Mouse (Mus musculus) G1E-ER4 (cell line): ENCODE results near the gene Atp2a2. TPM values are rescaled to one million over a fixed set of nuclear protein-coding genes. Genes with fewer than 3 reads are reported as not detected.

Source experiments
- GATA1 ChIP-seq: IDR thresholded peaks from one replicate; pipeline ENCODE4 v1.8.0; 2012; ENCODE audit warnings: low read length, inconsistent platforms
- polyA plus RNA-seq: library from polyadenylated mRNA; stranded (reverse); fragments of >175 nt; gene quantifications from 2 replicates; pipeline ENCODE4 v1.2.3, GENCODE M21; 2012

Atp2a2 gene
- polyA plus RNA-seq, result 43.2 and 53.5 TPM in 2 replicates

DNA sequence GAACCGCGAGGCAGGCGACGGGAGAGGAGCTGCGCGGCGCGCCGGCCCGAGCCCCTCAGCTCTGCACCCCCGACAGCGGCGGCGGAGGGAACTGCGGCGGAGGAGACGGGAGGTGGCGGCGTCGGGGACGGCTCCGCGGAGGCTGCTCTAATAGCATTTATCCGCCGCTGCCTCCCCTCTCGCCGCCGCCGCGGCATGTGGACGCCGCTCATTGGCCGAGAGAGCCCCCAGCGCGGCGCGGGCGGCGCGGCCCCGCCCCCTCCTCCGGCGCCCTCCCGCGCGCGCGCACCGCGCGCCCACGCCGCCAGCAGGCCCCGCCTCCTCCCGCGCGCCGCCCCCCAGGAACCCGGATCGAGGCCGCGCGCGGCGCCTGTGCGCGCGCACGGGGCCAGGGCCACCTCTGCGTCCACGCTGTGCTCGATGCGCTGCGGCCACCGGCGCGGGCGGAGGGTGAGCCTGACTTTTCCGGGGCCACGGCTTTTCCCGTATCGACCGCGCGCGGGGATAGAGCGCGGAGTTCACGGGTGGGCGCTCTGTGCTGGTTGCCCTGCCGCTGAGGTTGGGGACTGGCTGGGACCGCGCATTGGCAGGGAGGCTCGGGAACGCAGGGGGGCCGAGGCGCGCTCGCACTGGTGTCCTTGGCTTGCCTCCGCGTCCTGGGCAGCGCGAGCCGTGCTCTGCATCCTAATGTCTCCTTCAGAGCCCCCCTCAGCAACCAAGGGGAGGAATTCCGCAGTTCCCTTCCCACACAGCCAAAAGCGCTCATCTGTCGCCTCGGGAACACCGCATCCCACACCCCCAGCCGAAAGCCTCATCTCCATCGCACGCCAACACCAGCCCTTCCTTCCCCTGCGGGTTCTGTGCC, at the start of gene Atp2a2:
Atp2a2 (minus strand) TSS at position 149 of the 865 bp plus-strand sequence.
- no peak for TF ChIP-seq GATA1

DNA sequence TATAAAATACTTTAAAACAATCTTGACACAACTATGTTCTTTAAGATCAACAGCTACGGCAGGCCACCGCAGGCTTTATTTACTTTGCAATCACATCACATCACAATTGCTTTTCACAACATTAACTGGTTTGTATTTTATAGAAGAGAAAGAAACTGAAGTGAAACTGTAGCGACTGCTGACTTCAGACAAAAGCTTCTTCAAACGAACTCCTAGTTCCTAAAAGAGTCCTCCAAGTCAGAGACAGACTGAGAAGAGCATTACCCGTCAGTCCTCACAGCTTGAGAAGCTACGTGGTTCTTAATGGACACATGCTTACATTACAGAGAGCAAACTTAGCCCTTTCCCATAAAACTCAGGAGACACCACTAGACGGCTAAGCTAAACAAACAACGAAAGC, 48.4 kb upstream of the Atp2a2 start:
- no peak for TF ChIP-seq GATA1

DNA sequence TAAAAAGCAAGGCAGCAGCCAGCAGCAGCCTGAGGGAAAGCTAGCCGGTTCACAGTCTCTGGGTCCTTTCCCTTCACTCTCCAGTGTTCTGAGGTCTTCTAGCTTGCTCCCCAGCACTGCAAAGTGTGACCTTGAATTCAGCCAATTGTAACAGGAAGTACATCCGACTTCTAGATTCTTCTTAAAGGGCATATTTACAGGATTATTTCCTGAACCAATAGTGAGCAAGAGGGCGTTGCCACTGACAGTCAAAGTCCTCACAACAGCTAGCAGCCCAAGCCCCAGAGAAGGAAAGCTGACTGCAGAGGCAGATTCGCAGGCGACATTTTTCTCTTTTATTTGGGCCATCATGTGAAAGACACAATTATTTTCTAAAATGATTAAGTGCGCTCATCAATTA, 46.6 kb upstream of the Atp2a2 start:
- TF ChIP-seq GATA1, result no peak

DNA sequence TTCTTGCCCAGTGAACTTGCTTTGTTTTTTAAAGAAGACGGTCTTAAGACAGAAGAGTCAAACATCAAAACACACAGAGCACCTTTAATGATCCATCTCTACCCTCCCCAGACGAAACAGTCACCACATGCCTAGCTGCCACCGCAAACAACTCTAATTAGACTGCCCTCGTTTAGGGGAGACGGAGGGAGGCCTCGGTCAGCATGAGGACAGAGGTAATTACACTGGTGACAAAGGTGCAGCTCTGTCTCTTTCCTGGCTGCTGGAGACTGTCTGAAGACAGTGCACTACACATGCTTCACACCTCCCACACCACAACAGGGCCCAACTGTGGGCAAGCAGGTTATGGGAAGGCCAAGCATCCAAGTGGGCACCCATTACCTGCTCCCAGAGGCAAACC, 45.8 kb upstream of the Atp2a2 start:
- TF ChIP-seq GATA1, result no peak

DNA sequence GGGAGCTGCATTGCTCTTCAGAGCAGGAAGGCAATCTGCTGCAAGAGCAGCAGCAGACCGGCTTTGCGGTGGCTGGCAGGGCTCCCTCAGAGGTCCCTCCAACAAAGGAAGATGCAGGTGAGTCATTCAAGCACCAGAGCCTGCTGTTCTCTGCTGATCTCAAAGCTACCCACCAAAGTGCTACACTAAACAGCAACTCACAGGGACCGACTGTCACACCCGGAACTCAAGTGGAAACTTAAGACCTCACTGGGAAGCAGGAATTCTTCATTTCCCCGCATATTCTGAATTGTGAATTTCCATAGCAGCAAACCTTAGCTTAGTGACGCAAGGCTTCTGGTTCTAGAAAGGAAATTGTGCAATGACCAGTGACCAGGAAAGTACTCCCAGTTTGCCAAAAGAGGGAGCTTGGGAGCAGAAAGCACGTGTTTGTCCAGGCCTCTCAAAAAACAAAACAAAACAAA, 45.3 kb upstream of the Atp2a2 start:
- TF ChIP-seq GATA1, result no peak

DNA sequence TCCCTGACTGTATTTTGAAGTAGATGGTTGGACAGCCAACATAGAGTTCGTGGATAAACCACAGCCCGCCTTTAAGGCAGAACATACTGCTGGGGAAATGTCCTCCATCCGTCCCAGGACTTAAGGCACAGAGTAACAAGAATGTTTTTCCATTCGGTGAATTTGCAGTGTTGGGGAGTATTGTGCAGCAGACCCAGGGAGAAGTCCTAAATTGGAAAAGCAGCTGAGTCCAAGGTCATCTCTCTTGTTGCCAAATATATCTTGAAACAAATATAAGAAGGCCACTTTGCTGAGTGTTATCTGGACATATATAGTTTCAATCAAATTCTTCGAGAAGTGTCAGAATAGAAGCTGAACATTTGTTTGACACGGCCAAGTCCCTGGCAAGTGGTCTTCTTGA, 41.4 kb upstream of the Atp2a2 start:
- no peak for TF ChIP-seq GATA1

DNA sequence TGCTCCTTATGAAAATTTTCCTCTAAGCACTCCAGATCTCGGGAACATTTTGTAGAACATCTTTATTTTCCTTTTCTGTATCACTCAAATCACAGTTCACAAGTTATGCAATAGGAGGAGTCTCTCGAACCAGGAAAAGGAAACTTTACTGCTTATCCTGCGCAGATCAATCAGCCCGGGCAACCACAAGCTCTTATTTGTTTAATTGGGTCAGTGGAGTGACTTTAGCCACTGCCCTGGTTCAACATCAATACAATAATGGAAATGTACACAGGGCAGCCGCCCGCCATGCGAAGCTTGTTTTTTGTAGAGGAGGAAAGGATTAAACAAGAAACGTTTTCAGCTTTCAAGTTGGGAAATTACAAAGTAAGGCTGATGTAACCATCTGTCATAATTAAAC, 39.8 kb upstream of the Atp2a2 start:
- TF ChIP-seq GATA1, result no peak

DNA sequence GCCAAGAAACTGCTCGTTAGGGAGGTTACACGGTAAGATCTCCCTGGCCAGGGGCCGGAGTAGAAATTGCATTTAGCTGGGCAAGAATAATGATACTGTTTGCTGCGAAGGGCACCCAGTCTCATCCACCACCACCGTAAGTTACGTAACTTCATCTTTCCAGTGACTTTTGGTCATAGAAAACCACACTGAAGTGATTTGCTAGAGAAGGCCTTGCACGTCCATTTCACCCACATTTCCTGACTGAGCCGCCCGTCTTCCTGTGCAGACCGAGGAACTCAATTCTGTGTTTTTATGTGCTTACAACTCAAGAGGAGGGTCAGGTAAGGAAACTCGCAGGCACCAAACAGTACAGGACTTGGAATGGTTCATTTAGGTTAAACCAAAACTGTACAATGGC, 36.1 kb upstream of the Atp2a2 start:
- TF ChIP-seq GATA1, result no peak

DNA sequence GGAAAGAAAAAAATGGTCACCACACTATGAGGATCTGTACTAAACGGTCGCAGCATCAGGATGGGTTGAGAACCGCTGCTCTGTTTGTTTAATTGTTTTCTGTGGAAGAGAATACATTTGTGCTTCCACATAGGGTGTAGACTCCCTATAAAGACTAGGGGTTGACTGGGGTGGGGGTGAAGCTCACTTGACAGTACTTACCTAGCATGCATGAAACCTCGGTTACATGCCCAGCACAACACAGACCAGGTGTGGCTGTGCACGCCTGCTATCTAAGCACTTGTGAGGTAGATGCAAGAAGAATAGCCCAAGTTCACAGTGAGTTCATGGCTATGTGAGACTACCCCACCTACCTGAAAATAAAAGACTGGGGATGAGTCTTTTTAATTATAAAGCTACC, 35.6 kb upstream of the Atp2a2 start:
- TF ChIP-seq GATA1, result no peak

DNA sequence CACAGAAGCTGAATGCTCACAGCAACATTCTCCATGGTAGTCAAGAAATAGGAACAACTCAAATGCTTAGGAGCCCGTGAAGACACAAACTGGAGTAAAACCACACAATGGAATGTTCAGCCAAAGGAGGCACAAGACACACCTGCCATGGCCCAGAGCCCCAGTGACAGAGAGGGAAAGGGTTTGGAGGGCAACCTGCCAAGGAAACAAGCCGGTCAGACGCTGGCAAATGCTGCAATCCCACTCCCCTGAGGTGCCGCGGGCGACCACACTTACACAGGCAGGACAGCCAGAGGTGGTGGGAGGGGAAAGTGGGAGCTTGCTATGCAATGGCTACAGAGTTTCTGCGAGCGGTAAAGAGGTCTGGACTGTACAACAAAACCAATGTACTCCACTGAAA, 31.9 kb upstream of the Atp2a2 start:
- TF ChIP-seq GATA1, result no peak

DNA sequence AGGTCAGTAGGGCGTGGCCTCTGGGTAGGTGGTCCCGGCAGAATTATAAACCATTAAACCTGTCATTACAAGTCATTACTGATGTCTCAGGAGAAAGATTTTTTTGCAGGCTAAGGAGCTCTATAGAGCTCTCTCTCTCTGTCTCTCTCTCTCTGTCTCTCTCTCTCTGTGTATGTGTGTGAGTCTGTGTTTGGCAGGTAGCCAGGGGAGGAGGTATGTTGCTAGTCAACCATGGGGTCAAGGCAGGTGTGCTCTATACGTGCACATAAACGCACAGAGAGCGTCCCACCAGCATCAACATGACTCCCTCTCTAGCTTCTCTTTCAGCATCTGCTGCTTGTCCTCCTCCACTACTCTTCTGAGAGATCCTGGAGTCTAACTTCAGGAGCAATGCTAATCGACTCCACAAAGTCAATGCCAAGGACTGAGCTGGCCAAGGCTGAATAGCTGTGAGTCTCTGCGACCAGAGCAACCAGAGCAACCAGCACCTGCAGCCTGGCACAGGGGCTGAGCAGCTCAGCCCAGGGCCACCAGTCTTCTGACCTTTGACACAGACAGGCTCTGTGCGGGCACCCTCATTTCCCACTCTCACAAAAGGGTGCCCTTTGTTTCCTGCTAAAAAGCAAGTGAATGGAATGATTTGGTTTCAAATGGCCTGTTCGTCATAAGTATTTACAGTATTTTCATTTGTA, 28.0 kb upstream of the Atp2a2 start:
- TF ChIP-seq GATA1, result no peak

DNA sequence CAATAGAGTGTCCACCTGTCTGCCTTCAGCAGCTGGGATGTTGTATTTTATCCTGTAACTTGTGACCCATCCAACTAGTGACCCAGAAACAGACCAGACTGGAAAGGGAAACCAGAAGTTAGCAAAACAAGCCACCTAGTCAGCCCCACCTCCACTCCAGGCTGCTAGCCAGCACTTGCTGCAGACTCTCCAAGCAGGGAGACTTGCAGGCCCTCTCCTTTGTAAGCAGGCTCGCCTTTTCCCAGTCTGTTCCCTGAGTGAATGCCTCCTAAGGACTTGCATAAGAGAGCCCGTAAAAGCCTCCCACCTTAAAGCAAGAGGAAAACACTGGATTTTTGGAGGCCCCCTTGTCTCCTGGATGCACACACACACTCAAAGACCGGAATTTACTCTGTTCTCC, 27.3 kb upstream of the Atp2a2 start:
- no peak for TF ChIP-seq GATA1

DNA sequence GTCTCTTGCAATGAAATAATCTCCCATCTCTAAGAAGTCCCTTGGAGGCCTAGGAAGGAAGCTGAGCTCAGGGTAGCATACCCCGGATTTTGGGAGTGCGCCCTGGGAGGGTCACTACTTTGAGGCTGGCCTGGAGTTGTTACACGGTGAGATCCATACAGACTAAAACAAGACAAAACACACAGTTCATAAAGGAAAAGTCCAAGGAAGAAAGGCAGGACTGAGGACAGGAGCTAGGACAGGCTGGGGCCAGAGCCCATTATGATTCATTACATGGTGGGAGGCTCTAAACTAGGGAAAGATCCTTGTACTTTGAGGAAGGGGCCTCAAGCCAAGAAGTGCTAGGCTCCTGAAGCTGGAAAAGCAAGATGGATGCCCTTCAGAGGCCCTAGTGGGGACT, 26.6 kb upstream of the Atp2a2 start:
- TF ChIP-seq GATA1, result no peak

DNA sequence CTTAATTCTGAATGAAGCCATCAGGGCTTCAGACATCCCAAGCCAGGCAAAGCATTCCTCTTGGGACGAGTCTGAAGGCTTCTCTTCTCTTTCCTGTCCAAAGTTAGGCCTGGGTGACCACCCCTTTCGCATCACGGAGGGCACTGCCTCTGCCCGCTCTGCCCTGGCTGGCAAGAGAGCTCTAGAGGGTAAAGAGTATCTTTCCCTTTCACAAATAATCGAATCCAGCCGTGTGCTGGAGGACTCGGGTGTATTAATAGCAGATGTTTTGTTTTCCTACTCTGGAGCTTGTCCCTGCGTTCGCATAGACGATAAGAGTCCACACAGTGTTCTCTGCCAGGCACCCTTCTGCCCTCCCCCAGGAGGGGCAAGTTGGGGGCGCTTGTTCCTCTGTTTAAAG, 25.7 kb upstream of the Atp2a2 start:
- TF ChIP-seq GATA1, result no peak

DNA sequence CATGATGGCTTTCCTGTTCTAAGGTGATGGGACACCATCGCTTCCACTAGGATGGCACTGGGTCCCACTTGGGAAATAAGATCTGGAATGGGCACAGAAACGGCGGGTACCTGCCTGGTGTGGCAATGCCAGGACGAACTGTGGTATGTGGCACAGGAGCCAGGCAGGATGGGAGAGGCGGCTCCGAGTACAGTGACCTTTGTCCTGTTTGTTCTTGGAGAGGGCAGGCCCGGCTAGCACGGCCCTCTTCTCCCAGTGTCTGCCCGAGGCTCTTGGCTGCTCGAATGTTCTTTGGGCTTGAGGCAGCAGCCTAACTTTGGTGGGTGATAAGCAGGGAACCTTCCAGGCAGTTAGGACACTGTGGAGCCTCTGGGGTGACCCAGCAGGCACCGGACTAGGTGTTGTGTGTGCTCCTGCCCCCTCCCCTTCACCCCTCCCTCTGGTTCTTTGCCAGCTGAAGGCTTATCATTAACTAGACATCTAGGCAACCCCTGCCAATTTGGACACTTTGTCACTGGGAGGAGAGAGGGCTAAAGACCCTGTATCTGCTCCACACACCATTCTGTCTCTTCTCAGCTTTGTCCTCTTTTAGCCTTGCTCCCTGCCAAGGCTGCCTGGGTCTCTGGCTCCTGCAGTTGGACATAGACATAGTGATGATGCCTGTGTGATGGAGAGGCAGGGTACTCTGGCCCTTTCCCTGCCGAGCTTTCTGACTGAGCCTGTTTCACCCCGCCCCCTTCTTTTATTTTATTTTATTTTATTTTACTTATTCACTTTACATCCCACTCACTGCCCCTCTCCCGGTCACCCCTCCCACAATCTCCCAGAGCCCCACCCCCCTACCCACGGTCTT, 25.1 kb upstream of the Atp2a2 start:
- TF ChIP-seq GATA1, result no peak

DNA sequence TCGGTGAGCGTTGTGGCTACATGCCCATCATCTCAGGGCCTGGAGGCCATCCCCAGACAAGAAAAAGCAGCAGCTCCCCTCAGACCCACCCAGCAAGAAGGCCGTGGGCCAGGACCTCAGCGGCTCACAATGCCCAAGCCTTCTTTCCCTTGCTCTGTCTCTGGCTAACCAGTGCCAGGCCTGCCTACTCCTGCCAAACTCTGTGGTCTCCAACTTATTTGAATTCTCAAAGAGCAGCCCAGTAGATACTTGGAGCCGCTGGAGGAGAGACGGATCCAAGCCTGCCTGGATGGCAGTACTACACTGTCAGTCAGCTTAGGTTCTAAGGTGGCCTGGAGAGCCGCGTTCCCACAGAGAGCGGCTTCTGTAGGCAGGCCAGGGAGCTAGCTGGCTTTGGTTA, 24.4 kb upstream of the Atp2a2 start:
- no peak for TF ChIP-seq GATA1
